Mouse (Mus musculus): ENCODE results near the gene Hook2. TPM values are rescaled to one million over a fixed set of nuclear protein-coding genes. Genes with fewer than 3 reads are reported as not detected.

The Hook2 gene
- total RNA-seq, 2 experiments from 2014 or later, result 0.42 to 2.6 TPM

DNA sequence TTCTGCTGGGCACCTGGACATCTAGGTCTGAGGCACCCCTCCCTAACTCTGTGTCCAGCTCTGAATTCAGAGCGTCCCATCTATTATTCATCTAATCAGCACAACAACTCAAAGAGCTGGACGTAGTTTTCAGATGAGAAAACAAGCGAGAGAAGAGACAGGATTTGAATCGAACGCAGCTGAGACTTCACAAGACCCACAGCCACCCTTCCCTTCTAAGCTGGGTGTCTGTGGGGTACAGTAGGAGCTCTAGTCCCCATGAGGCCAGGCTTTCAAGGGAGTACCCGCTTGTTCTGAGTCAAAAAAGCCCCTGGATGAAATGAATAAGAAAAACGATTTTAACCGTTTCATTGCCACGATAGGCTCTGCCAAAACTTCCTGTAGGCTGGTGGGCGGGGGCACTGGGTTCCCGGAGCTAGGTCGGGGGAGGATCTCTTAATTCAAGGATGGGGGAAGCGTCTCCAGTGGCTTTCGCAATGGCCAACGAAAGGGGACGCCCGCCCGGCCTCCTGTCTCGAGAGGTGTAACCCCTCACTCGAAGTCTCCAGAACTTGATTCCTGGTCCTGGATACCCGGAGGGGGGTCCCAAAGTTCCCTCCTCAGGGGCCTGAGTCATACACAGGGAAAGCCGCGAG, 5.2 kb upstream of the Hook2 start:
- no peak for ATAC-seq (replicated peaks; ENCODE audit: low FRiP score, poor library complexity, severe bottlenecking)

DNA sequence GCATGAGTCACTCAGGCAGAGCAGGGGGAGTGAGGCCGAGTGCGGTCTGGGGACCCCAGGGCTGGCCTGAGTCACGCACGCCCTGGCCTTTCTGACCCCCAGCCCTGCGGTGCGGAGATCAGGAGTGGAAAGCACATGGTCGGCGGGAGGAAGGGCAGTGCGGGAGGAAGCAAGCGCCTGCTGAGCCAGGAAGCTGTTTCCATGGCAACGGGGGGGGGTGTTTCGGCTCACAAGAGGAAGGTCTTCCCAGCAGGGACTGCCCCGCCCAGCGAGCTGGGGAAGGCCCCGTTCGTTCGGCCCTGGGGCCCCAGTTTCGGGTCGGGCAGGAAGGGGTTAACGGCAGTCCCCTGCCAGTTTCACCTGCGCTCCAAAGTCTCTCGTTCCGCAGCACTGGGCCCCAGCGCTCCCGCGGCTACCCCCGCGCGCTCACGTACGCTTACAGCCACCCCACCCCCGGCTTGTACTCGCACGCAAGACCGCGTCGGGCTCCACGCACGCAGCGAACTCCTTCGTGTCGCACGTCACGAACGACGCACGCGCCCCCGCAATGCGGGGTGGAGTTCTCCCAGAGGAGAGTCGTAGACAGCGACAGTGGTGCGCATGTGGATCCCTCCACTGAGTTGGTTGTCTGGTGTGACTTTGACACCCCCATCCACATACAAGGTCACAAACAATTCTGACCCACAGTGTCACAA, 4.6 kb upstream of the Hook2 start:
- no peak for ATAC-seq (replicated peaks; ENCODE audit: low FRiP score, poor library complexity, severe bottlenecking)

DNA sequence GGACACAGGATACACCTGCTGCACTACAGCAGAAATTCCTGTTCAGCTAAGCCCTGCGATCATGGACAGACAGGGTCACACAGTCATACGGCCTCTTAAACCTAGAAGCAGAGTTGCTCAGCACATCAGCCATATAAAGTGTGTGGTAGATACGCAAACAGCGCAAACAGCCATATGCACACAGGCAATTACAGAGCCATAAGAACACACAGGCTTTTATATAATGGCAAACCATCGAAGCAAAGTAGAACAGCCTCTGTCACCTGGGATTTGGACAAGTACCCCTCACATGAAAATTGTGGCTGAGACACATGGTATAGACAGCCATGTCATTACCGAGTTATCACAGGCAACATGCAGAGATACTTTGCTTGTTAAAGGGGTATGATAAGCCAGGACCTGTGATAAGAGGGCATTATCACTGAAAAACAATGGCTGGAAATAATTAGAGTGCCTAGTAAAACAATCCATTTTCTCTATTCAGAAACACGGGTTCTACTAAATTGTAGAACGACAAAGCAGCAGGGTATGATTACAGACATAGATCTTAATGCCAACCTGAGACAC, 3.9 kb upstream of the Hook2 start:
- ATAC-seq (replicated peaks; ENCODE audit: low FRiP score, poor library complexity, severe bottlenecking), result no peak

DNA sequence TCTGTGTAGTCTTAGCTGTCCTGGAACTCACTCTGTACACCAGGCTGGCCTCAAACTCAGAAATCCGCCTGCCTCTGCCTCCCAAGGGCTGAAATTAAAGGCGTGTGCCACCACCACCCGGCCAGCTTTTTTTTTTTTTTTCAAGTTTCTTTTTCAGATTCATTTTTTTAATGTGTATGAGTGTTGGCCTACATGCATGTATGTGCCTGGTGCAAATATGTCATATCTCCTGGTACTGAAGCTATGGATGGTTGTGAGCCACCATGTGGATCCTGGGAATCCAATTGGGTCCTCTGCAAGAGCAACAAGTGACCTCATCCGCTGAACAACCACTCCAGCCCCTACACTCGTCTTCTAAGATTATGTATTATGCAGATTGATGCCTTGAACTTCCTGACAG, 3.0 kb upstream of the Hook2 start:
- ATAC-seq (replicated peaks; ENCODE audit: low FRiP score, poor library complexity, severe bottlenecking), result no peak

DNA sequence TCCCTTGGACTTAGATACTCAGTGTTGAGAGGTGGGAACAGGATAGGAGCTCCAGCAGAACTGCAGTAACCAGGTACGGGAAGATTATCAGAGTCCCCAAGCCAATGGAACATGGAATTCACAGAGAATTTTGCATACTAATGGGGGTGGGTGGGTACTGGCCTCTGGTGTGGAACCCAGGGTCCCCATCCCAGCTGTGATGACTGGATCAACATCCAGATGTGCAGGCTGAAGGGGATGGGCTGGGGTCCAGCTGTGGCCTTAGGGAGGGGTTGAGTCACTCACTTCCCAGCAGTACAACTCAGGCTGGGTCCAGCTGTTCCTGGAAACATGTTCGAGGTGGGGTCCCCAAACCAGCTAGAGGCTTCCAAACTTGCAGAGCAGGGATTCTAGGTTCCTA, 2.5 kb upstream of the Hook2 start:
- no peak for ATAC-seq (replicated peaks; ENCODE audit: low FRiP score, poor library complexity, severe bottlenecking)

DNA sequence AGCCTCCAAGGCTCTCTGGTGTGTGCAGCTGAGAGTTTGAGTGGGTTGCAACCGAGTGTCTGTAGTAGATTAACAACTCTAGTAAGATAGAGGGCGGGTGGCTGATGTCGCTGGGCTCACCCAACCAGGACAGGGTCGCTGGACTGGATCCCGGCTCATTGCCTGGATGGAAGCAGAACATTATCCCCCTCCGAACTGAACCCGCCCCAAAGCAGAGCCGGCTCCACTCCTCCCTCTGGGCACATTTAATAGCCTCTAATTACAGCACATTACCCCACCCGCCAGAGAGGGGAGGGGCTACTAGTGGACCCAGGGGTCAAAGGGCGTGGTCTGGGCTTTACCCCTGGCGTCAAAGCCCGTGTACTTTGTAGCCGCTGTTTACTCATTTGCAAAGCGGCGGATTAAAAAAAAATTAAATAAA, 1.1 kb upstream of the Hook2 start:
- ATAC-seq (replicated peaks; ENCODE audit: low FRiP score, poor library complexity, severe bottlenecking), result peak; percentile 39

DNA sequence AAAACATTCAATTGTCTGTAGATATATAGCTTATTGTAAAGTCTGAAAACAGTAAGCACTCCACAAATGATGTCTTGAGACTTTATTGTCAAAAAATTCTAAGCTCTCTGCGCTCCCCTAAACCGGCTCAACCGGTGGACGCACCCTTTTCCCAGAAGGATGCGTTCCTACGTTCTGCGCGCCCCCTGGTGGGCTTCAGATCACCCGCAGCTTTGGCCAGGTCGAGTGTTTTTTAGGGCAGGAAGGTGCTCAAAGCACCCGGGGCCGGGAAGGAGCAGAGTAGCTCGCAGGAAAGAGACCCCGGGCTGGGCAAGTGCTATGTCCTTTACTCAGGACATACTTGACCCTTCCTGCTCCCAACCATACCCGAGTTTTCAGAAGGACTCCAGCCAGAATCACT, 593 bp upstream of the Hook2 start:
- ATAC-seq (replicated peaks; ENCODE audit: low FRiP score, poor library complexity, severe bottlenecking), result peak; percentile 79

DNA sequence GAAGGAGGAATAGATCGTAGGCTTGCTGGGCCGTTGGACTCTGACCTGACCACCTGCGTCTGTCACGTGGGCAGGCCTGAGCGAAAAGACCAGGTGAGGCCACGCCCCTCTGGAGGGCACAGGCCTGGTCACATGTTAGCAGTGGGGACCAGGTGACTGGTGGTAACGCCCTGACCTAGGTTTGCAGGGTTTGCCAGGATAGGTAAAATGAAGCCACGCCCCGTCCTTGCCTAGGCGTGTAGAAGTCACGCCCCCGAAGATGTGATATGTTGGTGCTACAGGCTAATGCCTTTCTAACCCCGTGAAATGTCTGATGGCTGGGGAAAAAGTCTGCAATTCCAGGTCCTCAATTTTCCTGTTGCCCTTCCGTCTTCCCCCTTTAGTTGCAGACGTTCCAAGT, 433 bp downstream of the Hook2 start:
- peak; percentile 46 for ATAC-seq (replicated peaks; ENCODE audit: low FRiP score, poor library complexity, severe bottlenecking)

DNA sequence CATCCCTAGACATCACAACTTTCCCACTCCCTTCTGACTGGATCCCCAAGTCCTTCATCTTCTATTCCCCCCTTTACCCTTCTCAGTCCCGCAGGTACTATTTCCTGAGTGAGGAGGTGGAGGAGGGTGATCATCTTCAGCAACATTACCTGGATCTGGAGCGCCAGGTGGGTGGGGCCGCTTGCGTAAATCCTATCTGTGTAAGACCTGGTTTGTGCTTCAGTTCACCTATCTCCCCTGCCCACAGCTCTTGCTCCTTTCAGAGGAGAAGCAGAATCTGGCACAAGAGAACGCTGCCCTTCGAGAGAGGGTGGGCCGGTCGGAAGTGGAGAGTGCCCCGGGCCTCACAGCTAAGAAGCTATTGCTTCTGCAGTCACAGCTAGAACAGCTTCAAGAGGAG, 4.0 kb downstream of the Hook2 start:
- ATAC-seq (replicated peaks; ENCODE audit: low FRiP score, poor library complexity, severe bottlenecking), result no peak

DNA sequence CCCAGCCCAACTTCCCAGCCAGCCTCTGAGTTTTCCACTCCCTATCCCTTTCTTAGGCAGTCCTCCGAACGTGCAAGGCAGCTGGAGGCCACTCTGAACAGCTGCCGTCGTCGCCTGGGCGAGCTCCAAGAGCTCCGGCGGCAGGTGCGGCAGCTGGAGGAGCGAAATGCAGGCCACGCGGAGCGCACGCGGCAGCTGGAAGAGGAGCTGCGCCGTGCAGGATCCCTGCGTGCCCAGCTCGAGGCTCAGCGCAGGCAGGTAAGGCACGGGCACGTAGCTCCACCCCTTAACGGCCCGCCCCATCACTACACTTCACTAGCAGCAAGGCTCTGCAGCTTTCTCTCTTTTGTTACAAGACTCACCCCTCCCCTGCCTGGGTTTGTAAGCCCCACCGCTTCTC, 5.3 kb downstream of the Hook2 start:
- no peak for ATAC-seq (replicated peaks; ENCODE audit: low FRiP score, poor library complexity, severe bottlenecking)

DNA sequence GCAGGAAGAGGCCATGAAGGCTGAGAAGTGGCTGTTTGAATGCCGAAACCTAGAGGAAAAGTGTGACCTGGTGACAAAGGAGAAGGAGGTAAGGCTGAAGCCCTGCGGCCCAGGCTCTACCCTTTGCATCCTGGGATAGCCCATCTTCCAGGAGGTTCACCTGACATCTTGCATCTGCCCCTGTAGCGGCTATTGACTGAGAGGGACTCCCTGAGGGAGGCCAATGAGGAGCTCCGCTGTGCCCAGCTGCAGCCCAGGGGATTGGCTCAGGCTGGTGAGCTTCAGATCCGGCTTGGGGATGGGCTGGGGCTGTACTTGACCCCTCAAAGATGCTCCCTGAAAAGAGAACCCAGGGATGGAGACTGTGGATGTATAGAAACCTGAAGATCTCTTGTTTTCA, 6.6 kb downstream of the Hook2 start:
- ATAC-seq (replicated peaks; ENCODE audit: low FRiP score, poor library complexity, severe bottlenecking), result no peak

DNA sequence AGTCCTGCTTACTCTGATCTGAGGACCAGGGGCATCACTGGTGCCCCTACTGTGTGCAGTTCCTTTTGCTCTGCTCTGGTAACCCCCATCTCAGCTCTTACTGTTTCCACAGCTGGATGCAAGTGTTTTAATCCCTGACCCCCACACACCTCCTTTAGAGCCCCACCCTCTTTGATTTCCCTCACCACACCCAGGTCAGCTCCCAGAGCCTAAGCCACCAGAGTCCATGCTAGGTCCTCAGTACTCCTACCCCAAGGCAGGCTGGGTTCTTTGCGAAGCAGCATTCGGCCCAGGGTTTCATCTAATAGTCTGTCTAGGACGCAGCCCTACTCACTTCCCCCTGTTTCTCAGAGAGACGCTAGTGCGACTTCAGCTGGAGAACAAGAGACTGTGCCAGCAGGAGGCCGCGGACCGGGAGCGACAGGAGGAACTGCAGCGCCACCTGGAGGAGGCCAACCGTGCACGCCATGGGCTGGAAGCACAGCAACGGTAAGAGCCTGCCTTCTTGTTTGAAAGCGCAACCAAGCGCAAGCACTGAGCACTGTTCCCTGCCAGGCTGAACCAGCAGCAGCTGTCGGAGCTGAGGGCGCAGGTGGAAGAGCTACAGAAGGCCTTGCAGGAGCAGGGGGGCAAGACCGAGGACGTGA, 7.4 kb downstream of the Hook2 start:
- ATAC-seq (replicated peaks; ENCODE audit: low FRiP score, poor library complexity, severe bottlenecking), result peak; percentile 95

DNA sequence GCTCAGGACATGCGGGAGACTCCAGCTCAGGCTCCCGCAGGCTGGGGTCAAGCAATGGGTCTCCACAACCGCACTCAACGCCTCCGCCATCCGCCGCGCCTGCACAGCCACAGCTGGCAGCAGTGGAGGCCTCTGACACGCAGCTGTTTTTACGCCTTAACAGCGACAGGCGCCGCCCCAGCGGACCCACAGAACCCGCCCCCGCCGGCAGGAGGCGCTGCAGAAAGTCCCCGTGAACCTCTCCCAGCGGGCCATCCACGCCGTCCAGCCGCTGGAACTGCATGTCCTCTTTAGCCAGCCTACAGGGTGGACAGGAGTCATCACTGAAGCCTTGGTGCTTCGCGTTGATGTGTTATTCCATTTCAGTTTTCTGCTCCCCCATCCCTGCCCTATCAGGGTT, 17.3 kb downstream of the Hook2 start:
- ATAC-seq (replicated peaks; ENCODE audit: low FRiP score, poor library complexity, severe bottlenecking), result peak; percentile 86

DNA sequence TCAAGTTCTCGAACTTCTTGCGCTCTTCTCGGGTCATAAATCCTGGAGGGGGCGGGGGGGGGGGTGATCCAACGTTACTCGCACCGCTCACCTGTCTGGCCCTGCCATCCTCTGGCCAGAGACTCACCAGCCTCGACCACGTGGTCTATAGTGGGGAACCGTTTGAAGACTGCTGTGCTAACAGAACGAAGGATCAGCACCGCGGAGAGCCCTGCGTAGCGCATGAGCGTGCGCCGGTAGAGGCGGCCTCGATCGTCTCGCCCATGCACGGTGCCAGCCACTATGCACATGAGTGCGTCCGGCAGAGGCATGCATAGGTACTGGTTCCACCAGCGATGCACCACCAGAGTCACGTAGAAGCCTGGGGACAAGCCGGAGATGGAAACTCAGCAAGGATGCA, 20.8 kb downstream of the Hook2 start:
- ATAC-seq (replicated peaks; ENCODE audit: low FRiP score, poor library complexity, severe bottlenecking), result no peak

DNA sequence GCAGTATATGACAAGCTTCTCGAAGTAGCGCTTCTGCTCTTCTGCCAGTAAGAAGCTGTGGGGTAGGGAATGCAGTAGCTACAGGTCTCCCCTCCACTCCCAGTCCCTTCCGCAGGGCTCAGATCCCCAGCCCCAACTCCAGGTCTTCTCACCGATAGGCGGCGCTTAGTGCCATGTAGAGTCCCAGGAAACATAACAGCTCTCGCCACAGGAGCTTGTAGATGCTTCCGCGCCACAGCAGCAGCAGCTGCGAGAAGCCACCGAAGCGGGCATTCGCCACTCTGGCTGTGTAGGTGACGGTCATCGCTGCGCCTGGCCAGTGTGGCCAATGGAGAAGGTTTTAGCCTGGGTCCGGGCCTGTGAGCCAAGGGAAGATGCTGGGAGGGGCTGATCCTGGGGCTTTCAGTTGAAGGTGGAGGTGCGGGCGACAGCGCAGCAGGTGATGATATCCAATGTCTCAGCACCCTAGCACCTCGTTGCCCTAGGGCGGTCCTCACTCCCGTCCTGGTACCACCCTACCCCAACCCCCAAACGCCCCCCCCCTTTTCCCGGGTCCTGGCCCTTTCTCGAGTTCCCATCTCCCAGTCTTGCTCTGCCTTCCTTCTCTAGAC, 22.9 kb downstream of the Hook2 start:
- ATAC-seq (replicated peaks; ENCODE audit: low FRiP score, poor library complexity, severe bottlenecking), result peak; percentile 65; the same call in 1 of the 2 replicates

DNA sequence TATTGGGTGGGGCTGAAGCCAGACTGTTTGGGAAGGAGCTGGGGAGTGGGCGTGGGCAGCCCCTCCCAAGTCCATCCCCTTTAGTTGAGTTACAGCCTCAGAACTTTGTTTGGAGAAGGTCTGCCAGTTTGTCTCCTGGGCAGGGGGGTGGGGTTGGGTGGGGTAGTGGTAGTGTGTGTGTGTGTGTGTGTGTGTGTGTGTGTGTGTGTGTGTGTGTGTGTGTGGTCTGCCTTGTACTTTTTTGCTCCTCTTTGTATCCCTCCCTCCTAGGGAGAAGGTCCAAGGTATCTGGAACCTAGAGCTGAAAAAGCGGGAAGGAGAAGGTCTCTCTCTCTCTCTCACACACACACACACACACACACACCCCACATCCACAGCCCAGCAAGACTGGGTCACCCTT, 24.0 kb downstream of the Hook2 start, which contains the start of gene Best2:
TSS of gene Best2 (minus strand) at position 101 of the 400 bp plus-strand sequence.
- ATAC-seq (replicated peaks; ENCODE audit: low FRiP score, poor library complexity, severe bottlenecking), result no peak

DNA sequence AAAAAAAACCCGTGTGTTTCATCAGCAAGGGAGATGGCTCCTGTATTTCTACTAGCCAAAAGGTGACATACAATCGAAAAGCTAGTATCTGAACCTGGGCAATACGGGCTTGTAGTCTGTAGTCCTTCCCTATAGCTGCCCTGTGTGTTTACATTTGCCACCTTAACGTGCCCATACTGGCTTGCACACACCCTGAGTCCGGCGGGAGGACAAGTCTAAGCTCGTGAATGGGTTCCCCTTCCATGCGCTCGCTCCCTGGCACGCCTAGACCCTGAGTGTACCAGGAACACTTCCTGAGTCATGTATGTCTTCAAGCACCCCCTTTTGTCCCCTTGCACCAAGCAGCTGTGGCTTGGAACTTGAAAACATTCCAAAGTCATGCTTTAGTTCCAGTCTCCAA, 26.3 kb downstream of the Hook2 start:
- no peak for ATAC-seq (replicated peaks; ENCODE audit: low FRiP score, poor library complexity, severe bottlenecking)

DNA sequence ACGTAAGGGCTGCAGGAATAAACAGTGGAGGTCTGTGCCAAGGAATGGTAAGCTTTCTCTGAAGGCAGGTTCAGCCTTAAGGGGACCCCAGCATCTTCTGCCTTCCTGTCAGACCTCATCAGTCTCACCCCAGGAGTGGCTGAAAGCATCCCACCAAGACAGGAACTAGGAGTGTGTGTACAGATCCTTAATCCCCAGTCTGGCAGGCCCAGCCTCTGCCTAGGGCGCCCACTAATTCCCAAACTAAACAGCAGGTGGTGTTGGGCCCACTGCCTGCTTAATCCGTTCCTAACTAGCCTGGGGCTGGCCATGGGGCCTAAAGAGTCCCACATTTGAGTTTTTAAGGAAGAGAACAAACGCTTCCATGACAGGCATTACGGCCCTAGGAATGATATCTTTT, 26.8 kb downstream of the Hook2 start:
- ATAC-seq (replicated peaks; ENCODE audit: low FRiP score, poor library complexity, severe bottlenecking), result no peak

DNA sequence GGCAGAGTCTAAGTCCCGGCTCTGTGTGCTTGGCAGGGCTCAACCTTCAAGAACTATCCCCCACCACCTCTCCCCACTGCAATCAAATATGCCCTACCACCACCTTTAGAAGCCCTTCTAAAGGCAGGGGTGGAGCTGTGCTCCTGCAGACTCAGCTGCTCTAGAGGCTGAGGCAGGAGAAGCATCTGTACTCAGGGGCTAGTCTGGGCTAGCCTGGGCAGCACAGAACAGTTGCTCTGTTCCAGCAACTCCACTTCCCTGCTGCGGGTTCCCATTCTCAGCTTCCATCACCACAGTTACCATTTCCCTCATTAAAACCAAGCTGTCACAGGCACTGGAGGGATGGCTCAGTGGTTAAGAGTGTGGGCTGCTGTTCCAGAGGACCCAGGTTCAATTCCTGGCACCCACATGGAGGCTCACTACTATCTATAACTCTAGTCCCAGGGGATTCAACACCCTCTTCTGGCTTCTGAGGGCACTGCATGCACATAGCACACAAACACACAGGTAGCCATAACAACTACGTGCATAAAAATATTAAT, 31.2 kb downstream of the Hook2 start:
- ATAC-seq (replicated peaks; ENCODE audit: low FRiP score, poor library complexity, severe bottlenecking), result no peak

DNA sequence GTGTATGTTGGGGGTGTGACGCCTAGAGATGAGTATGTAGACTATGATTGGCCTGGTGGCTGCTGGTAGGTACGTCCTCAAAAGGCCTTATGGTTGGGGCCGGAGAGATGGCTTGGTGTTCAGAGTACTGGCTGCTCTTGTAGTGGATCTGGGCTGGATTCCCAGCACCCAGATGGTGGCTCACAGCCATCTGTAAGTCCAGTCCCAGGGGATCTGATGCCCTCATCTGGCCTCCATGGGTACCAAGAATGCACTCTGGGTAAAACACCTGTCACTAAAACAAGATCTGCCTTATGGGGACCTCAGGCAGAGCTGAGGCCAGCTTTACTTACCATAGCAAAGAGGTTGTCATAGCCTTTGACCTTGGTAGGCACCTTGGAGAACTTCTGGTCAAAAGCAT, 33.4 kb downstream of the Hook2 start:
- no peak for ATAC-seq (replicated peaks; ENCODE audit: low FRiP score, poor library complexity, severe bottlenecking)

Measured in erythroid progenitor cell, adult 5-6 weeks (primary cell).